Mouse (Mus musculus) forebrain, embryonic 15.5 days (tissue): ENCODE measurements at regions not wholly inside any gene's neighbourhood (a gene's known extent, or its start where the extent isn't known, plus 50 kb on each side); places are given as distances from the start of the nearest gene placed in this dataset.
A peak's percentile ranks its signal among the peaks of the same experiment; 100 is the strongest.

Experiments used
- ATAC-seq: fragments of 200-750 bp; cut with Nextera tagmentation; replicated peaks from 2 replicates; pipeline ENCODE4 v1.8.0; 2017; ENCODE audit warnings: mild to moderate bottlenecking, moderate TSS enrichment, moderate library complexity
- H3K27ac ChIP-seq: fragments of 300-500 bp; sonication (generic); replicated peaks from 2 replicates; pipeline ENCODE4 v1.5.1; 2015; ENCODE audit warnings: mild to moderate bottlenecking, inconsistent platforms
- H3K27me3 ChIP-seq: fragments of 300-500 bp; sonication (generic); 2 replicates; pipeline ENCODE4 v1.6.1; 2015; ENCODE audit warnings: inconsistent platforms
- H3K36me3 ChIP-seq: fragments of 300-500 bp; sonication (generic); 2 replicates; pipeline ENCODE4 v1.6.1; 2015; ENCODE audit warnings: mild to moderate bottlenecking, inconsistent platforms
- H3K4me1 ChIP-seq: fragments of 300-500 bp; sonication (generic); 2 replicates; pipeline ENCODE4 v1.6.1; 2015; ENCODE audit warnings: inconsistent platforms
- H3K4me2 ChIP-seq: fragments of 300-500 bp; sonication (generic); replicated peaks from 2 replicates; pipeline ENCODE4 v1.6.1; 2015; ENCODE audit warnings: mild to moderate bottlenecking, inconsistent platforms
- H3K4me3 ChIP-seq: fragments of 300-500 bp; sonication (generic); 2 replicates; pipeline ENCODE4 v1.5.1; 2015; ENCODE audit warnings: mild to moderate bottlenecking, inconsistent platforms
- H3K9ac ChIP-seq: fragments of 300-500 bp; sonication (generic); replicated peaks from 2 replicates; pipeline ENCODE4 v1.6.1; 2015; ENCODE audit warnings: mild to moderate bottlenecking, inconsistent platforms
- H3K9me3 ChIP-seq: fragments of 300-500 bp; sonication (generic); 2 replicates; pipeline ENCODE4 v1.6.1; 2016; ENCODE audit warnings: inconsistent platforms
- WGBS: fragments of 180-500 bp; shearing (Covaris S2); methylation state at CpG from one replicate; pipeline ENCODE4 v1.1.7; 2015; ENCODE audit warnings: mixed read lengths; 5-methylcytosine and 5-hydroxymethylcytosine counted together

DNA sequence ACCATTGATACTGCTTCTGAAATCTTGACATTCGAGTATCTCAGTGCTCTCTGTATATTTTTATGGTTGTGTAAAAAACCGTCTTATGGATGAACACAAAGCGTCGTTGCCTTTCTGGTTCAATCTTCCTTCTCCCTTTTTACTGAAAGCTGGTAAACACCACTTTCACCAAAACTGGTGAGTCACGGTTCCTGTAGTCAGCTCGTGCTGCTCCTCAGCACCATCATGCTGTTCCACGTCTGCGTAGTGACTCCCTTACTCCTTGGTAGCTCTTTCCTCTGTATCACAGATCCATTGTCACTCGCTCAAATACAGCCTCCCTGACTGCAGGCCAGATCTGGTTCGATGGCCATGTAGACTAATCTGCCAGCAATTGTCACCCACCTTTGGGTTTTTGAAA lies 346.2 kb upstream of the Zmiz1 start:
- H3K27me3 ChIP-seq = no peaks in the 10 kb centered on the region
- WGBS = 85% methylated on average over 10 of the region's 10 CpGs
- H3K9me3 ChIP-seq = no peaks in the 10 kb centered on the region
- no peak overlapping the region for H3K4me3 ChIP-seq
- no peak overlapping the region for H3K9ac ChIP-seq
- H3K36me3 ChIP-seq = no peaks in the 10 kb centered on the region
- H3K4me2 ChIP-seq = no peak overlapping the region
- ATAC-seq = no peak
- H3K27ac ChIP-seq = no peak overlapping the region
- peaks cover 33% of the 10 kb centered on the region for H3K4me1 ChIP-seq

DNA sequence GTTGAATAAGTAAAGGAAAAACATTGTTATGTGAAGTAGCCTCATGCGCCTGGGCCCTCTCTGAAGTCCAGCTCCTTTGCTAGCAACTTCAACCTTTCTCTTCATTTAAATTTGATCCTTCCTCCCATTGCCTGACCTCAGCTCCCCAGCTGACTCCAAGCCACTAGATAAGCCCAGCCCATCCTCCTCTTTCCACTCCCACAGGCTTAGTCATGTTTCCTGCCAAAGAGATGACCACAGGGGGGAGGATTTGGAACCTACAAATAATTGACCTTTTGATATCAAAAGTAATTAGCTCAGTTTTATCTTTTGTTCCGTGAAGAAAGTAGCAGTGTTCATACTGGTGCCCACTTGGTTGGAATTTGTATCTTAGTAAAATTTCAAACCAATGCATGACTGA lies 345.7 kb upstream of the Zmiz1 start:
- H3K9ac ChIP-seq = no peak overlapping the region
- 79% methylated on average over 2 of the region's 2 CpGs for WGBS
- no peak overlapping the region for H3K4me3 ChIP-seq
- peaks cover 28% of the 10 kb centered on the region for H3K4me1 ChIP-seq
- H3K27me3 ChIP-seq = no peaks in the 10 kb centered on the region
- H3K36me3 ChIP-seq = no peaks in the 10 kb centered on the region
- H3K4me2 ChIP-seq = no peak overlapping the region
- H3K27ac ChIP-seq = no peak overlapping the region
- ATAC-seq = no peak
- H3K9me3 ChIP-seq = no peaks in the 10 kb centered on the region

DNA sequence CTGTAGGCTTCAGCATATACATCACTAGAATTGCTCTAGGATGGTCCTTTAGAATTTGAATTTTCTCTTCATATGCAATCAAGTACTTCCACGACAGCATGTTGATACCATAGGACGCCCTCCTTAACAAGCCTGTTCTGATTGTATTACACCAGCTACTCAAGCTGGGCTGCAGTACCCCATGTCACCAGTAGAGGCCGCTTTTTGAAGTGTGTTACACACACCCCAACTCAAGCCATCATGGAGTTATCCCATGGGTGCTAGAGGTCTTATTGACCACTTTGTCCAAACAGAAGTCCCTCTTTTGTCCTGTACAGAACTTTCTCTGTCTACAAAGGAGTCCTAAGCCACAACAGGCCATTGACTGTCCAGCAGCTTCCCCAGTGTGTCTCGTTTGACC lies 342.6 kb upstream of the Zmiz1 start:
- no peaks in the 10 kb centered on the region for H3K27me3 ChIP-seq
- no peak for ATAC-seq
- H3K4me3 ChIP-seq = no peak overlapping the region
- H3K27ac ChIP-seq = no peak overlapping the region
- no peaks in the 10 kb centered on the region for H3K36me3 ChIP-seq
- H3K9me3 ChIP-seq = no peaks in the 10 kb centered on the region
- no peak overlapping the region for H3K9ac ChIP-seq
- WGBS = 53% methylated on average over 4 of the region's 4 CpGs
- peaks cover 9% of the 10 kb centered on the region; the same call in 1 of the 2 replicates for H3K4me1 ChIP-seq
- H3K4me2 ChIP-seq = no peak overlapping the region

DNA sequence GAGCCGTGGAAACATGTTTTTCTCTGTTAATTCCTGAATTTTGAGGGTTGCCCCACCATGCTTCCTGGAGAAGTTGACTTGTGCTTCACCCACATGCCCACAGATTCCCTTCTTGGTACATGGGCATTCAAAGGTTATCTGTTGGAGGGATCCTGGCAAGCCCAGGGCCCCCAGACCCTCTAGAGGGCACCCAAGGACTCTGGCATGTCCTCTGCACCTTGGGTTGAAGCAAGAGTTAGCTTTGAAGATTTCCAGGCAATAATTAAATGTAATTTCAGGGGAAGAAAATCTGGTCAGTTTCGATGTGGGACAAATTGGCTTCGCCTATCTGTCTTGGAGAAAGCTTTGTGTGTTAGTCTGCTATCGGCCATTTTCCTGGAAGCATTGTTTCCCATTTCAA lies 339.0 kb upstream of the Zmiz1 start:
- Histone ChIP-seq H3K4me1 (peaks cover 22% of the 10 kb centered on the region), H3K27me3 (no peaks in the 10 kb centered on the region), H3K27ac (peak overlapping the region; percentile 33; the same call in 1 of the 2 replicates), H3K36me3 (no peaks in the 10 kb centered on the region), H3K4me3 (no peak overlapping the region), H3K9ac (no peak overlapping the region), H3K9me3 (no peaks in the 10 kb centered on the region), H3K4me2 (no peak overlapping the region)
- ATAC-seq = no peak
- WGBS = 53% methylated on average over 4 of the region's 4 CpGs

DNA sequence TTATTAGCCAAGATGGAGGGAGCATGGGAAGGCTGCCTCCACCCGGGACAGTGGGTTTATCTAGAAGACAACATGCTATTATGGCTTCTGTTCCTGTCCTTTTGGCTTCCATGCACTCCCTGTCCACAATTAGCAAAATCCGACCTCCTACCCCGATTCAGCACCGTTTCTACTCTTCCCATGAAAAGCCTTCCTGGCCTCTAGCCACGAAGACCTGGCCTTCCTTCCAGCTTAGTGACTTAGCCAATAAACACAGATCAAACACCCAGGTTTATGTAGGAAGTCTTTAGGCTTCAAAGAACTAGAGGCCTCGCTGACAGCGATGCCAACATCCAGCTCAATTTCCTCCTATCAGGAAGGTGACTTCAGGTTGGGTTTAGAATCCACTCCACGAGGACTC lies 338.5 kb upstream of the Zmiz1 start:
- Histone ChIP-seq H3K27ac (0 out of 2 replicates have a peak overlapping the region, but pooled peaks have one; percentile 9), H3K9ac (no peak overlapping the region)

DNA sequence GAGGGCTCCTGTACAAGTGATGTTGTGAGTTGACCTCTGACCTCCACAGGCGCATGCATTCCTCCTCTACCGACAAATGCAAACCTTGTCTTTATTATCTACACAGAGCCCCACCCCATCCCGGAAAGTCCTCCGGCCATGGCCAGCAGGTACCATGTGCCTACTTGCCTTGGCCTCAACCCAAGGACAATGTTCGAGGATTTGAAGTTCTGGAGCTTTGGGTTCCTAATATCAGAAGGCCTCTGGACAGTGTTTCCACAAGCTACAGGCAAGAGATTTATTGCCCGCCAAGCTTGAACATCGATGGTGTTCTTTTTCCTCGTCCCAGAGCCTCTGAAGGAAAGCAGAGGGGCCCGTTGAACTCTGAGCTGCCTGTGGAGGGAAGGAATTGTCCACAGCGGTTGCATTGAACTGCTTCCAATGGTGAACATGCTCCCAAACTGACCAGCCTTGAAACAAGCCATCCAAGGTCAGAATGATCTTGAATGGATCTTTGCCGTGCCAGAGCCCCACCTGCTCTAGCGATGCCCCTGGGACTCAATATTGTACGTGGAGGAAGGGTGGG lies 335.9 kb upstream of the Zmiz1 start:
- Histone ChIP-seq H3K4me3 (no peak overlapping the region), H3K9me3 (no peaks in the 10 kb centered on the region), H3K36me3 (no peaks in the 10 kb centered on the region), H3K4me1 (peaks cover 37% of the 10 kb centered on the region), H3K27me3 (no peaks in the 10 kb centered on the region), H3K27ac (no peak overlapping the region), H3K4me2 (no peak overlapping the region), H3K9ac (no peak overlapping the region)
- no peak for ATAC-seq
- WGBS = 77% methylated on average over 13 of the region's 13 CpGs

More for the DNA sequence above, 338.5 kb upstream of the Zmiz1 start:
- no peak for ATAC-seq
- H3K4me3 ChIP-seq = no peak overlapping the region
- H3K27me3 ChIP-seq = no peaks in the 10 kb centered on the region
- H3K4me2 ChIP-seq = no peak overlapping the region
- H3K4me1 ChIP-seq = peaks cover 17% of the 10 kb centered on the region
- 56% methylated on average over 8 of the region's 8 CpGs for WGBS
- H3K9me3 ChIP-seq = no peaks in the 10 kb centered on the region
- H3K36me3 ChIP-seq = no peaks in the 10 kb centered on the region

DNA sequence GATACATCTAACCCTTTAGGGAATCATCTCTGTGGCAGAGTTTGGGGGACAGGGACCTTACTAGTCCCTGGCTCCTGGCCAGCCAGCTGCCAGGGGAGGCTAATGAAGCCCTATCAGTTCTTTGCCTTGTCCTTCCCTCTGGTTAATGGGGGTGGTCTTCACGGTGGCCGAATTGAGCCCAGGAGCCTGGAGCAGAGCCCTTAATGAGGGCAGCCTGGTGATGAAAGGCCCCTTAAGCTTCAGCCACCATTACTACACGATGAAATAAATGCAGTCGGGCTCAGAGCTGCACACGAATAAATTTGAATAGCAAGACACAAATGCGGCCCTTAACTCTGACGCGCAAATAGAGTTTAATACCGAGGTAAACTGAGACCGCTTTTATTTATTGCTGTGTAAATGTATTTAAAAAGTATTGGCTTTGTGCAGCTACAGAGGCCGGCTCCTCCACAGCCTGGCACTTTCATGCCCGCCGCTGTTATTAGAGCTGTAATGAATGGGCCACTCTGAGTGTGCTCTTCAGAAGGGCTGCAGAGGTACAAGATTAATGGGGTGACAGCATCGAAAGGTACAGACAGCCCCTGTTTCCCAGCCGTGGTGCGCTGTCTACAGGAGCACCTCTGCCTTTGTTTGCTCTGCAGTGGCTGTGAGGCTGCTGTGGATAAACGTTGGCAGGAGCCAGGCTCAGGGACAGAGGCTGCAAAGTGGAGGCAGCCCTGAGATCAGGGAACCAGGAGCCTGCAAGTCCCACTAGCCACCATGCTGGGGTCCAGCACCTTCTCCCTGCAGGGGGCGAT lies 335.2 kb upstream of the Zmiz1 start:
- ATAC-seq = peak; percentile 27
- WGBS = 8% methylated on average over 18 of the region's 18 CpGs
- H3K4me2 ChIP-seq = no peak overlapping the region

DNA sequence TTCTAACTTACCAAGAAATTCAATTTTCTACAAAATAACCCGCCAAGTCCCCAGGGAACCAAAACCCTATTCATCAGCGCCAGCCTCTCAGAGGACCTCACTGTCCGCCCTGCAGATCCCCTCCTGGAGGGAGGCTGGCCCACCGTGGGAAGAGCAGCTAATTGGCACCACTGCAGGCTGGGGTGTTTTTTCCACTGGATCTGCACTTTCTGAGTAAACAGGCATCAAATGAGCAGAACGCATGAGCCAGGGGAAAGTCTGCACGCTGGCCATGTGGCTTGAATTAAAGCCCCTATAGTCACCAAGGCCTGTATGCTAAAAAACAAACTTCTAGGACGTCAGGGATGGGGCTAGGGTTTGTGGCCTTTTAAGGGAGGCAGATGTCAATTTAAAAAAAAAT lies 332.4 kb upstream of the Zmiz1 start:
- 14% methylated on average over 7 of the region's 7 CpGs for WGBS
- Histone ChIP-seq H3K27ac (peak overlapping the region; percentile 84; the same call in 1 of the 2 replicates), H3K9ac (no peak overlapping the region), H3K36me3 (no peaks in the 10 kb centered on the region), H3K4me2 (no peak overlapping the region), H3K27me3 (no peaks in the 10 kb centered on the region), H3K4me3 (no peak overlapping the region), H3K4me1 (peaks cover 42% of the 10 kb centered on the region), H3K9me3 (no peaks in the 10 kb centered on the region)
- ATAC-seq = no peak

More for the DNA sequence above, 335.2 kb upstream of the Zmiz1 start:
- no peaks in the 10 kb centered on the region for H3K27me3 ChIP-seq
- H3K9ac ChIP-seq = 0 out of 2 replicates have a peak overlapping the region, but pooled peaks have one; percentile 12
- H3K36me3 ChIP-seq = no peaks in the 10 kb centered on the region
- no peaks in the 10 kb centered on the region for H3K9me3 ChIP-seq
- peaks cover 42% of the 10 kb centered on the region for H3K4me1 ChIP-seq
- H3K27ac ChIP-seq = peak overlapping the region; percentile 67
- H3K4me3 ChIP-seq = no peak overlapping the region

DNA sequence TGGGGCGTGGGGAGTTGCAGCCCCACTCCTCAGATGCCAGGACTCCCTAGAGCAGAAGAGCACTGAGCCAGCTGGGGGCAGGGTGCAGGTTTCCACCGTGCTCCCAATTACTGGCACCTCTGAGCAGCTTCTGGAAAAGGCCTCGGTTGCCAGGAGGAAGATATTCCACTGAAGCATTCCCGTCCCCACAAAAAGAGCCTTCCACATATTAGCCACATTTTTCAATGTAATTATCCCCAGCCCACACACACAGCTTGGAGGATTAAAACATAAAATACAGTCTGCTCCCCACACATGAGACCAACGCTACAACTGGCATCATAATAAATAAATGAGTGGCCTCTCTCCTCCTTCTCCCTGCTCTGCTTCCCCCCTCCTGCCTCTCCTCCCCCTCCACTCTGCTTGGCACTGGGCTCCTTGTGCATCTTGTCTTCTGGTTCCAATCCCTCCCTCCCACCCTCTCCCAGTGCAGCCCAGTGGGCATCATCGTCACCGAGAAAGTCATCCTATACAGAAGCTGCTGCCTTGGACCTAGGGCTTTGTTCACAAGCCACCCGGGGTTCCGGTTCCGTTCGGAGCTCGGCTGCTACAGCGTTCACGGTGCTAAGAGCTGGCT lies 331.3 kb upstream of the Zmiz1 start:
- WGBS = 17% methylated on average over 14 of the region's 14 CpGs
- peak; percentile 65 for ATAC-seq
- H3K4me2 ChIP-seq = peak overlapping the region; percentile 15
- H3K27me3 ChIP-seq = no peaks in the 10 kb centered on the region
- H3K4me3 ChIP-seq = no peak overlapping the region
- H3K4me1 ChIP-seq = peaks cover 42% of the 10 kb centered on the region
- H3K36me3 ChIP-seq = no peaks in the 10 kb centered on the region
- peak overlapping the region; percentile 84 for H3K27ac ChIP-seq
- H3K9ac ChIP-seq = peak overlapping the region; percentile 20; the same call in 1 of the 2 replicates
- H3K9me3 ChIP-seq = no peaks in the 10 kb centered on the region

DNA sequence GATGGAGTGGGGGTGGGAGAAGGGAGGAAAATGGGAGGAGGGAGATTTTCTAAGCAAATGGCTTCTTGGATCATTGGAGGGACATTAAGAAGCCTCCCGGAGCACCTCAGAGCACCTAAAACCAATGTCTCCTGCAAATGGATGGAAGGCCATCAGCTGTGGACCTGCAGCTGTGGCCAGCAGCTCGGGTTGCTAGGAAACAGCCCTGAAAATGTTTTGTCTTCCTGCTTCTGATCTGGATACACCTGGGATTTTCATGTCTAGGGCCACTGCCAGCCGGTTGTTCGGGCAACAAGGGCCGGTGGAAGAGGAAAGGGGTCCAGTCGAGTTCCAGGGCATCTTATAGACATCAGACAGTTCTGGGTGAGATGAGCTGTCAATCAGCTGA lies 330.8 kb upstream of the Zmiz1 start:
- Histone ChIP-seq H3K9me3 (no peaks in the 10 kb centered on the region), H3K27me3 (no peaks in the 10 kb centered on the region), H3K9ac (peak overlapping the region; percentile 20; the same call in 1 of the 2 replicates), H3K36me3 (no peaks in the 10 kb centered on the region), H3K27ac (peak overlapping the region; percentile 84), H3K4me1 (peaks cover 41% of the 10 kb centered on the region), H3K4me3 (no peak overlapping the region), H3K4me2 (peak overlapping the region; percentile 15)
- peak; percentile 7; the same call in 1 of the 2 replicates for ATAC-seq
- 50% methylated on average over 6 of the region's 6 CpGs for WGBS

DNA sequence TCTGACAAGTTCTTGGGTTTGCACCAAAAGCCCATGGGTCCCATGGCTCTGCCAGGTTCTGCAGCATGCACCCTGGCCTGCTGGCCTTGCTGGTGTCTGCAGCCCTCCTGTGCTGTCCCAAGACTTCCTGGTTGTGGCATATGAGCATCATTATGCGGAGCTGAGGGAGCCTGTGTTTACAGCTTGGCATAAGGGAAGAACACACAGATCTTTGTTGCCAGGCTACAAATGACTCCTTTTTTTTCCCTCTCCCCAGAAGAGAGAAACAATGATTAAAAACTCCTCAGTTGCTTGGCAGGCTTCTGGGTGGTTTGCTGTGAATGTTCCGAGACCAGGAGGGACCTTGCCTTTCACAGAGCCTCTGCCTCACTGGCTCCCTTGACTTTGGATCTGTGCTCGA lies 323.6 kb upstream of the Zmiz1 start:
- Histone ChIP-seq H3K27me3 (no peaks in the 10 kb centered on the region), H3K4me2 (no peak overlapping the region), H3K4me3 (no peak overlapping the region), H3K9ac (no peak overlapping the region), H3K36me3 (no peaks in the 10 kb centered on the region), H3K4me1 (peaks cover 26% of the 10 kb centered on the region), H3K9me3 (no peaks in the 10 kb centered on the region), H3K27ac (peak overlapping the region; percentile 31; the same call in 1 of the 2 replicates)
- peak; percentile 67 for ATAC-seq
- 23% methylated on average over 3 of the region's 3 CpGs for WGBS

DNA sequence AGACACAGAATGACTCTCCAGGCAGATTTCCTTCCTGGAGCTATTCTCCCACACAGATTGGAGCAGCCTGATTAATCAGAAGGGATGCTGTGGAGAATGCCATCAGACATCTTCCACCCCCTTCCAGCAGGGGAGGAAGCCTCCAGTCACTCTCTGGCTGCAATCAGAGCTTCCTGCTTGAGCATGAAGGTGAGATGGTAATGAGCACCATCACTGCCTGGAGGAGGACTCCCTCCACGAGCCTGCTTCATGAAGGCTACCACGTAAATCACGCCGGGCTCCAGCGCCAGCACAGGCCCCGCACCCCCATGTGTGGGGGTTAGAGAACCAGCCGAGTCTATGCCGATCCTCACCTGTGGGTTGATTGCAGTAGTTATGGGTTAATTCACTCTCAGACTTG lies 321.7 kb upstream of the Zmiz1 start:
- H3K36me3 ChIP-seq = no peaks in the 10 kb centered on the region
- H3K27me3 ChIP-seq = no peaks in the 10 kb centered on the region
- peaks cover 33% of the 10 kb centered on the region for H3K4me1 ChIP-seq
- H3K4me2 ChIP-seq = no peak overlapping the region
- no peak overlapping the region for H3K27ac ChIP-seq
- ATAC-seq = no peak
- no peaks in the 10 kb centered on the region for H3K9me3 ChIP-seq
- 90% methylated on average over 8 of the region's 8 CpGs for WGBS
- no peak overlapping the region for H3K4me3 ChIP-seq
- no peak overlapping the region for H3K9ac ChIP-seq
